ENCODE assay signal across 7 mouse cellular contexts in the genomic region with DNA sequence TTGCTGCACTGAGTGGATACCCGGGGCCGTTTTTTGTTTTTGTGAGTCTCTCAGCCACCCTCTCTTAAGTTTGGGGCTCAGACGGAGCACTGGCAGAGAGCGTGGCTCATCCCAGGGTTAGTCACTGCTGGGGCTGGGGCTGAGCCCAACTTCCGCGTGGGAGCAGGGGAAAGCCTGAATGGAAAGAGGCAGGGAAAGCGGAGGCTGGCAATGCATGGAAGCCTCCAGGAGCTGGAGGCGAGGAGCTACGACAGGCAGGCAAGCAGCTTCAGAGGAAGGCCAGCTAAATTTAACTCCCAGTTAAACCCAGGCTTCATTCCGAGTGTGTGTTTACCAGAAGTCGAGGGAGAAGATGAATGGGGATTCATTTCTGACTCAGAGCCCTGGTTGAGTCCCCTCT. TPM values are rescaled to one million over a fixed set of nuclear protein-coding genes. Genes with fewer than 3 reads are reported as not detected.
DNase-seq lines count a peak whose midpoint lies in the region; ATAC-seq and TF ChIP-seq lines count a peak whose summit lies in the region.

No protein-coding gene starts in this region.

- peak; percentile 30 for DNase-seq in ovary, adult 18-20 months (ENCODE audit: low spot score)
- no peak for DNase-seq in ovary, postnatal 10 days (ENCODE audit: low spot score)
- no peak for DNase-seq in embryonic facial prominence, embryonic 10.5 days (ENCODE audit: low spot score)
- no peak for DNase-seq in thymus, postnatal 25 days
- DNase-seq in kidney, adult 11 months = no peak

- H3K27me3 ChIP-seq in embryonic facial prominence, embryonic 10.5 days (replicated peaks; ENCODE audit: low read depth, poor library complexity, severe bottlenecking) = no peaks in the 10 kb centered on the region
- no peaks in the 10 kb centered on the region for H3K27me3 ChIP-seq in intestine, embryonic 16.5 days (replicated peaks; ENCODE audit: control insufficient read depth, insufficient read depth, low read length)

- H3K27ac ChIP-seq in embryonic facial prominence, embryonic 10.5 days (replicated peaks) = peak overlapping the region; percentile 59
- no peak overlapping the region for H3K27ac ChIP-seq in intestine, embryonic 16.5 days (ENCODE audit: low read length)
- H3K27ac ChIP-seq in olfactory bulb, adult 2 months (ENCODE audit: insufficient read depth, low read depth, low read length) = peak overlapping the region; percentile 71; the same call in 1 of the 2 replicates

- 0 out of 2 replicates have a peak overlapping the region, but pooled peaks have one; percentile 20 for H3K9ac ChIP-seq in intestine, embryonic 16.5 days (ENCODE audit: low read depth, low read length)

- no peaks in the 10 kb centered on the region for H3K36me3 ChIP-seq in embryonic facial prominence, embryonic 10.5 days (replicated peaks)
- no peaks in the 10 kb centered on the region for H3K36me3 ChIP-seq in intestine, embryonic 16.5 days (ENCODE audit: control insufficient read depth, insufficient read depth, low read length)

- TF ChIP-seq POLR2A in olfactory bulb, adult 2 months (IDR thresholded peaks at IDR 0.05; ENCODE audit: insufficient read depth, low read depth, low read length) = no peak

- H3K4me3 ChIP-seq in embryonic facial prominence, embryonic 10.5 days = no peak overlapping the region
- no peak overlapping the region for H3K4me3 ChIP-seq in intestine, embryonic 16.5 days (ENCODE audit: low read length)
- H3K4me3 ChIP-seq in olfactory bulb, adult 2 months (ENCODE audit: insufficient read depth, low read depth, low read length) = no peak overlapping the region

- no peak for TF ChIP-seq CTCF in olfactory bulb, adult 2 months (IDR thresholded peaks at IDR 0.05; ENCODE audit: insufficient read depth, low read depth, low read length)

- peak overlapping the region; percentile 19; the same call in 1 of the 2 replicates for H3K4me2 ChIP-seq in intestine, embryonic 16.5 days (ENCODE audit: low read depth, low read length)

- no peaks in the 10 kb centered on the region for H3K9me3 ChIP-seq in embryonic facial prominence, embryonic 10.5 days
- H3K9me3 ChIP-seq in intestine, embryonic 16.5 days (ENCODE audit: control insufficient read depth, low read length) = no peaks in the 10 kb centered on the region

- H3K4me1 ChIP-seq in embryonic facial prominence, embryonic 10.5 days = peaks cover 27% of the 10 kb centered on the region
- H3K4me1 ChIP-seq in intestine, embryonic 16.5 days (ENCODE audit: control insufficient read depth, insufficient read depth, low read length) = peaks cover 12% of the 10 kb centered on the region; the same call in 1 of the 2 replicates
- peaks cover 20% of the 10 kb centered on the region for H3K4me1 ChIP-seq in olfactory bulb, adult 2 months (ENCODE audit: control insufficient read depth, insufficient read depth, low read length)

- WGBS in embryonic facial prominence, embryonic 10.5 days = 32% methylated on average over 11 of the region's 11 CpGs
- WGBS in intestine, embryonic 16.5 days = 26% methylated on average over 11 of the region's 11 CpGs
- 3% methylated on average over 11 of the region's 11 CpGs for WGBS in olfactory bulb, adult 2 months

- no peak for ATAC-seq in intestine, embryonic 16.5 days

RNA-seq across cellular contexts. Expression of gene Atxn2, which starts 10.6 kb away (rescaled TPM):
- polyA plus RNA-seq in embryonic facial prominence, embryonic 10.5 days (2016; fragmentation: Nextera tagmentation; extraction: Ambion mirVana) = 44.5 and 44.9 TPM in 2 replicates
- 27.9 and 30.7 TPM in 2 replicates for polyA plus RNA-seq in intestine, embryonic 16.5 days (2015; fragmentation: Nextera tagmentation; extraction: Ambion mirVana)
- polyA plus RNA-seq in olfactory bulb, adult 2 months (2012; ENCODE audit: insufficient read depth, insufficient read length, low replicate concordance, missing spikeins) = not detected in 2 replicates

RNA-seq across cellular contexts. Expression of gene Brap, which starts 40.1 kb away (rescaled TPM):
- 41.9 and 44.5 TPM in 2 replicates for polyA plus RNA-seq in embryonic facial prominence, embryonic 10.5 days (2016; fragmentation: Nextera tagmentation; extraction: Ambion mirVana)
- polyA plus RNA-seq in intestine, embryonic 16.5 days (2015; fragmentation: Nextera tagmentation; extraction: Ambion mirVana) = 26.4 and 30.4 TPM in 2 replicates
- polyA plus RNA-seq in olfactory bulb, adult 2 months (2012; ENCODE audit: insufficient read depth, insufficient read length, low replicate concordance, missing spikeins) = not detected in 2 replicates

RNA-seq across cellular contexts. Expression of gene Acad10, which starts 40.2 kb away (rescaled TPM):
- polyA plus RNA-seq in embryonic facial prominence, embryonic 10.5 days (2016; fragmentation: Nextera tagmentation; extraction: Ambion mirVana) = 2.6 and 3.2 TPM in 2 replicates
- polyA plus RNA-seq in intestine, embryonic 16.5 days (2015; fragmentation: Nextera tagmentation; extraction: Ambion mirVana) = 7.8 and 9.7 TPM in 2 replicates
- not detected in 2 replicates for polyA plus RNA-seq in olfactory bulb, adult 2 months (2012; ENCODE audit: insufficient read depth, insufficient read length, low replicate concordance, missing spikeins)

Comparison
In these comparisons a context has a peak if more than half of its experiments do, and no peak if none do; other contexts are left out.
1. RNA of gene Brap, which starts 40.1 kb away (polyA plus RNA-seq): 41.9 to 44.5 TPM in embryonic facial prominence, embryonic 10.5 days and 26.4 to 30.4 TPM in intestine, embryonic 16.5 days; not detected in olfactory bulb, adult 2 months; every median in the first group is over 10 times any median in the second.